Mouse (Mus musculus): ENCODE measurements around the gene Rcl1. TPM values are rescaled to one million over a fixed set of nuclear protein-coding genes. Genes with fewer than 3 reads are reported as not detected.

The Rcl1 gene
- total and polyA plus RNA-seq, 3 experiments, result 63.4 to 126 (median 109) TPM

DNA sequence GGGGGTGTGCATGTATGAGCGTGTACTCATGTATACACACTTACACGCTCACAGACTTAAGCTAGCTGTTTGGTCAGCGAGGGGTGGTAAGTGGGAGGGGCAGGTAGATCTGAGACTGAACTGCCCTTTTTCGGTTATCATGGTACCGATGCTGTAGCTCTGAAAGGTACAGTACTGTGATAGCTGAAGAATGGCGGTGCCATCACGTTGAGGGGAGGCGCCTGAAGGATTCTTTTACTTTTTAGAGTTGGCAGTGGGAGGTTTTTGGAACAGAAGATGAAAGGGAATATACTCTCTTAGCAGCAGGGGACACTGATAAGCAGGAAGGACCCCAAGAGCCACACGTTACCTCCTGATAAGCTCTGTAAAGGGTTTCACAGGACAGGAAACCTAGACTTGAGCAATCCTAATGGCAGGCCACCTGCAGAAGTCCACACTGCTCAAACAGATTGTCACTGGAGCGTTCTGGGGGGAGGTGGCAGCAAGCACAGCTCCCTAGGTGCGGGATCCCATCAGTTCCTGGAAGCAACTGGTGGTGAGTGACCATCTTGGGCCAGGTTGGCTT, 34.1 kb downstream of the Rcl1 start:
- Histone ChIP-seq H3K4me3 (replicated peaks in 1 of 3; ENCODE audit: low read depth in 2 of 3, low read length in 2 of 3, poor library complexity in 1 of 3) (no peak overlapping the region), H3K79me2 (replicated peaks; ENCODE audit: control insufficient read depth, extremely low read depth, insufficient read depth, poor library complexity, severe bottlenecking) (no peaks in the 10 kb centered on the region), H3K27ac (ENCODE audit: insufficient read depth, low read depth) (no peak overlapping the region), H3K36me3 (replicated peaks in 1 of 2; ENCODE audit: control insufficient read depth in 1 of 2, insufficient read depth in 1 of 2, low read length in 1 of 2) (peaks cover 67 to 97% of the 10 kb centered on the region in 2 experiments), H3K9me3 (replicated peaks; ENCODE audit: low read length) (no peaks in the 10 kb centered on the region), H3K4me2 (ENCODE audit: insufficient read depth, low read depth, poor library complexity, severe bottlenecking) (no peak overlapping the region), H3K9ac (ENCODE audit: insufficient read depth, low read depth) (no peak overlapping the region), H3K27me3 (replicated peaks) (no peaks in the 10 kb centered on the region), H3K4me1 (ENCODE audit: control insufficient read depth in 1 of 2, insufficient read depth in 2 of 2) (no peaks in the 10 kb centered on the region)
- dilution Hi-C loops (cut with MboI; ENCODE audit: extremely low pct_ligation_motif_present, extremely low pct_unique_long_range_greater_than_20kb, low sequenced_read_pairs) (no loop called here), in situ Hi-C loops (cut with MboI; ENCODE audit: low pct_ligation_motif_present, low pct_unique_long_range_greater_than_20kb, low sequenced_read_pairs) (no loop called here)
- TF ChIP-seq E2F4 (IDR thresholded peaks at IDR 0.05; ENCODE audit: insufficient replicate concordance, low read depth, low read length) (no peak), JUND (conservative IDR thresholded peaks at IDR 0.05; ENCODE audit: low read depth, low read length) (no peak)
- DNase-seq (ENCODE audit: extremely low read depth), result no peak

DNA sequence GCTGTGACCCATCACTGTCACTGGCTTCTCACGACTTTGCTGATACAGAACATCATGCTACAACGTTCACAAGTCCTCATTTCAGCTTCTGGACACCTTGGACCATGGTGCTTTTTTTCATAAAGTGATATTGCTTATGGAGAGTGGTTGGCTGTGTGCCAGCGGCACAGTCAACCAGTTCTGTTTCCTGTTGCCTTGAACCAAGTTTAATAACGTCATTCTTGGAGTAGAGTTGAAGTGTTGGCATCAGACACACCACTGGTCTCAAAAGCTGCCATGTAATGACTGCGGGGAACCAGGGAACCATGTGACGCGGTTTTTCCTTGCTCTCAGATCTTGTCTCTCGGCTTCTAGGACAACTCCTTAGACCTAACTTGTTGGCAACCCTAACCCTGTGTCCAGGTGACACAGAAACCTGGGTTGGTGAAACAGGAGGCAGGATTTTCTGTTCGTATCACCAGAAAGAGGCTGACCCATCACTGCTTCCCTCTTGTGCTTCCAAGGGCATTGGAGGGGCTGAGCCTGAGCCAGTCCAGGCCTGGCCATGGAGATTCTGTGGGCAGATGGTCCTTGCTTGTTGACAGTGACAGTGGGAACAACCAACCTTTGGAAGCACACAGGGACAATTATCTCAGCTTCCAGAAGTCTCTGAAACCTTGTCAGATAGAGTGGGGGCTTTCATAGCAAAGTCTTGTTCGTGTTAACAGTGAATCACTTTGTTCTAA, 37.5 kb downstream of the Rcl1 start:
- Histone ChIP-seq H3K27ac (ENCODE audit: insufficient read depth, low read depth) (no peak overlapping the region), H3K79me2 (replicated peaks; ENCODE audit: control insufficient read depth, extremely low read depth, insufficient read depth, poor library complexity, severe bottlenecking) (no peaks in the 10 kb centered on the region), H3K9me3 (replicated peaks; ENCODE audit: low read length) (no peaks in the 10 kb centered on the region), H3K4me1 (ENCODE audit: control insufficient read depth in 1 of 2, insufficient read depth in 2 of 2) (no peaks in the 10 kb centered on the region), H3K36me3 (replicated peaks in 1 of 2; ENCODE audit: control insufficient read depth in 1 of 2, insufficient read depth in 1 of 2, low read length in 1 of 2) (peaks cover 57 to 96% of the 10 kb centered on the region in 2 experiments), H3K4me2 (ENCODE audit: insufficient read depth, low read depth, poor library complexity, severe bottlenecking) (no peak overlapping the region), H3K4me3 (replicated peaks in 1 of 3; ENCODE audit: low read depth in 2 of 3, low read length in 2 of 3, poor library complexity in 1 of 3) (no peak overlapping the region), H3K27me3 (replicated peaks) (no peaks in the 10 kb centered on the region), H3K9ac (ENCODE audit: insufficient read depth, low read depth) (no peak overlapping the region)
- dilution Hi-C loops (cut with MboI; ENCODE audit: extremely low pct_ligation_motif_present, extremely low pct_unique_long_range_greater_than_20kb, low sequenced_read_pairs), result no loop called here
- DNase-seq (ENCODE audit: extremely low read depth), result no peak
- in situ Hi-C loops (cut with MboI; ENCODE audit: low pct_ligation_motif_present, low pct_unique_long_range_greater_than_20kb, low sequenced_read_pairs), result no loop called here
- TF ChIP-seq TBP (conservative IDR thresholded peaks at IDR 0.05; ENCODE audit: low read depth, low read length) (no peak), ETS1 (conservative IDR thresholded peaks at IDR 0.05; ENCODE audit: low read depth, low read length) (no peak), JUN (IDR thresholded peaks at IDR 0.05; ENCODE audit: insufficient read depth, low read depth, low read length) (no peak), MAFK (IDR thresholded peaks at IDR 0.05; ENCODE audit: insufficient replicate concordance, low read length) (no peak), ZC3H11A (IDR thresholded peaks at IDR 0.05; ENCODE audit: low read depth, low read length) (no peak), CHD1 (IDR thresholded peaks at IDR 0.05; ENCODE audit: low read depth, low read length) (no peak), RCOR1 (conservative IDR thresholded peaks at IDR 0.05; ENCODE audit: low read depth, low read length) (no peak), IRF4 (IDR thresholded peaks at IDR 0.05; ENCODE audit: low read depth, low read length) (no peak), JUND (conservative IDR thresholded peaks at IDR 0.05; ENCODE audit: low read depth, low read length) (no peak), GABPA (IDR thresholded peaks at IDR 0.05; ENCODE audit: insufficient replicate concordance, low read depth, low read length) (no peak), KAT2A (IDR thresholded peaks at IDR 0.05; ENCODE audit: insufficient replicate concordance, low read length) (no peak), BHLHE40 (IDR thresholded peaks at IDR 0.05; ENCODE audit: low read depth, low read length) (no peak), UBTF (IDR thresholded peaks at IDR 0.05; ENCODE audit: low read depth, low read length) (no peak)

All from CH12.LX (cell line).